Mouse (Mus musculus): ENCODE measurements around the gene Mansc4.

The Mansc4 gene

DNA sequence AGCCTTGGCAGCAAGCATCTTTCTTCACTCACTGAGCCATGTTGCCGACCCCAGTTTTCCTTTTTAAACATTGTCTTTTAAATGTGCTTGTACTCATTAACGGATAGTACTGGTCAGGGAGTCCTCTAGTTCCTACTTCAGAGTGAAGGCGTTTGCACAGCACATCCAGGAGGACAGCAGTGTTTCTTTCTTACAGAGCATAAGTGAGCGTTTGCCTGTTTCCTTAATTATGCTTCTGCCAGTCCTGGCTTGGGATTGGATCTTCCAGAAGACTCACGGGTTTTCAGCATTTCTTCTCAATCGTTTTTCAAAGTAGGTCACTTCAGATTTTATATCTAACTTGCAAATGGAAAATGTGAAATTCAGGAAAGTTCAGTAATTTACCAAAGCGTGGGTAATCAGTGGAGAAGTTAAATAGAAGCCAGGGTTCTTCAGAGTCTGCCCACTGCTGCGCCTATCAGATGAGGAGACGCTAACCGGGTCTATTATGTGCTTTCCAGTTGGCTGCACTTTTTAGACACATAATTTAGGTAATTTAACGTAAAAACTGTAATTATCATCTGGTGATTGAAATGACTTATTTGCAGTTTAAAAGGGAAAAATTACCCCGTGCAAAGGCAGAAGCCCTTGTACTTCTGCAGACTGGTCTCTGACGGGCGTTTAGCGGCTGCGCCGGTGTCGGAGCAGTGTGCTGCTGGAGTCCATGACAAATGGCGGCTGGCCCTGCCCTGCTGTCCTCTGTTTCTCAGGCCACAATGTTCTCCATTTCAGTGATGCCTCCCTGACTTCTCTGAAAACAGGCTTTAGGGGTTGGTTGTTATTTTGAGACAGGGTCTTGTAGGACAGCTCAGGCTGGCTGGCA is 32.8 kb downstream of the Mansc4 start:
- CTCF ChIA-PET, result interaction anchor here in 1 of 4 experiments (0.9 kb wide), 1 partner anchor 60 kb away, joined by 3 read pairs; no protein-coding TSS in a partner anchor
- POLR2A ChIA-PET, result interaction anchor here in 3 of 4 experiments (0.6 to 1.5 kb wide), 7 partner anchors 8 to 421 kb away, joined by 3 to 6 read pairs (median 5); no protein-coding TSS in a partner anchor

GRCm38 (mm10) chr6:147052440-147052839 is 34.4 kb downstream of the Mansc4 start:
- POLR2A ChIA-PET, result interaction anchor here in 2 of 4 experiments (0.7 to 1.9 kb wide), 6 partner anchors 7 to 1306 kb away, joined by 3 to 4 read pairs (median 3); partner anchors contain the start of gene Mrps35 (in 1 of the 2)

DNA sequence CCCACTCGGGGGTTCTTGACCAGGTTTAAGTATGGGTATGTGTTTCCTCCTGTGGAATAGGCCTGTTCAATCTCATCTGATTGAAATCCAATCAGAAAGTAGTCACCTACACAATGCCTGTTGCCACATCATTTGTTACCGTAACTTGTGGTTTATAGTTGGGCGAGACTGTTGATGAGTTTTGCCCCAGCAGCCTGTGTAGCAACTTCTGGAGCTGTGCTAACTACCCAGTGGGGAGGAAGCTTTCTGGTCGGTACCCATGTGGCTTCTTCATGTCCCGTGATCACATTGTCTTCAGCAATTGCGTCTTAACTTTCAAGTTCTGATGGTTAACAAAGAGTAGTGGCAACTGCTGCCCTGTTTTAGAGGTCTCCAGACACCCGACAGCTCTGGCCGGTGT is 35.2 kb downstream of the Mansc4 start:
- POLR2A ChIA-PET, result interaction anchor here in 2 of 4 experiments (0.9 to 1.9 kb wide), 4 partner anchors 8 to 11 kb away, joined by 3 to 4 read pairs (median 4); no protein-coding TSS in a partner anchor

More at GRCm38 (mm10) chr6:147052440-147052839, 34.4 kb downstream of the Mansc4 start:
- CTCF ChIA-PET, result no interaction called here

DNA sequence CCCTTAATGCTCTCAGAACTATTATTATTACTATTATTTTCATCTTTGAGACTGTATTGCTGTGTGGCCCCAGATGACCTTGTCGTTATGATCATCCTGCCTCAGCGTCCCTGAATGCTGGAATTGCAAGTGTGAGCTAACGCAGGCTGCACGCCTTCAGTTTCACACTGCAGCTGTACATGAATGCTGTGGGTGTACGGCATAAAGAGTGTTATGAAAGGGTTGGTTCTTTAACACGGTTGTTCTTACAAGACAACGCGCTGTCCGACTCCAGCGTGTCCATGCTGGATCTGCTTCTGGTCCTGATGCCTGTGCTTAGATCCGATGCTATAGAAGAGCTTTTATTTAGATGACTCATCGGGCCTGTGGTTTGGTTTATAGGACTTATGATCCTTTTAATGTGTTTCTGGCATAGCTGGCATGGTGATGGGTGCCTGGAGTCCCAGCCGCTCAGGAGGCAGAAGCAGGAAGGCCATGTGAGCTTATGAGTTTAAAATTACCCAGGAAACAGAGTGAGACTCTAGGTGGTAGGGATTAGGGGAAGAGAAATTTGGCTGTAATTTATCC is 37.5 kb downstream of the Mansc4 start:
- CTCF ChIA-PET, result no interaction called here

More for the DNA sequence above, 35.2 kb downstream of the Mansc4 start:
- CTCF ChIA-PET, result no interaction called here

DNA sequence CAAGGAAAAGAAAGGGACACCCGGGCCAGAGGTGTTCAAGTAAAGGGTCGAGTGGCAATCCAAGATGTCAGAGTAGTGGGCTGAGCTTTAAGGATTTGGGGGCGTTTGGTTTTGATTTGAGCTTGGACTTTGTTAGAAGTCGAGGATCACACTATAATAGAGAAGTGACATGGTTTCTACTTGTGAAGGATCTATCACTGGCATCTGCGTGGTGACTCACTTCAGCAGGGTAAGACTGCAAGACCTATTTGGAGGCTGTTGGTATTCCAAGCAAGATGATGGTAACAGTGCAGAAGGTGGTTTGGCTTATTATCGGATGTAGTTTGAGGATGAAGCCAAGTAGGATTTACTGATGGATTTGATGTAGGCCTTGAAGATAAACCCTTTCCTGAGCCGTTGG is 43.2 kb downstream of the Mansc4 start:
- ChIA-PET POLR2A (interaction anchor here in 2 of 4 experiments (1.0 to 1.6 kb wide), 5 partner anchors 12 to 42 kb away, joined by 3 to 6 read pairs (median 4); no protein-coding TSS in a partner anchor), CTCF (no interaction called here)

More for the DNA sequence above, 37.5 kb downstream of the Mansc4 start:
- POLR2A ChIA-PET, result interaction anchor here in 1 of 4 experiments (1.0 to 1.1 kb wide), 2 partner anchors 11 to 15 kb away, joined by 3 to 5 read pairs; no protein-coding TSS in a partner anchor

- POLR2A ChIA-PET, result interaction anchor here in 3 of 4 experiments (0.8 to 3.3 kb wide), 36 partner anchors 9 to 358 kb away, joined by 3 to 12 read pairs (median 4); partner anchors contain the start of genes Rep15 (in 2 of the 3), Klhl42 (in 1 of the 3) and Ppfibp1 (in 1 of the 3)
- CTCF ChIA-PET, result interaction anchor here in 1 of 4 experiments (0.9 kb wide), 1 partner anchor 74 kb away, joined by 3 read pairs; no protein-coding TSS in a partner anchor
Observed at GRCm38 (mm10) chr6:147042291-147043290, 44.2 kb downstream of the Mansc4 start, which contains the start of gene Mrps35. Gene Mrps35, plus strand, starts transcription at chr6:147042764.

GRCm38 (mm10) chr6:147032303-147032925 is 54.4 kb downstream of the Mansc4 start, which contains the start of gene Rep15:
Gene Rep15, plus strand, starts transcription at chr6:147032584.
- ChIA-PET POLR2A (interaction anchor here in 3 of 4 experiments (0.5 to 2.4 kb wide), 5 partner anchors 9 to 47 kb away, joined by 3 to 11 read pairs (median 4); partner anchors contain the start of gene Mrps35 (in 2 of the 3)), CTCF (interaction anchor here in 1 of 4 experiments (0.6 to 1.2 kb wide), 4 partner anchors 38 to 208 kb away, joined by 3 read pairs; no protein-coding TSS in a partner anchor)

- POLR2A ChIA-PET, result interaction anchor here in 2 of 4 experiments (0.6 to 2.4 kb wide), 3 partner anchors 11 to 18 kb away, joined by 4 to 11 read pairs (median 7); partner anchors contain the start of gene Mrps35 (in 1 of the 2)
Observed at GRCm38 (mm10) chr6:147030096-147030885, 56.5 kb downstream of the Mansc4 start.

GRCm38 (mm10) chr6:147029591-147029990 is 57.2 kb downstream of the Mansc4 start:
- CTCF ChIA-PET, result no interaction called here
- POLR2A ChIA-PET, result interaction anchor here in 1 of 4 experiments (0.7 to 0.9 kb wide), 2 partner anchors 17 to 196 kb away, joined by 3 read pairs; no protein-coding TSS in a partner anchor

More at GRCm38 (mm10) chr6:147030096-147030885, 56.5 kb downstream of the Mansc4 start:
- CTCF ChIA-PET, result no interaction called here

DNA sequence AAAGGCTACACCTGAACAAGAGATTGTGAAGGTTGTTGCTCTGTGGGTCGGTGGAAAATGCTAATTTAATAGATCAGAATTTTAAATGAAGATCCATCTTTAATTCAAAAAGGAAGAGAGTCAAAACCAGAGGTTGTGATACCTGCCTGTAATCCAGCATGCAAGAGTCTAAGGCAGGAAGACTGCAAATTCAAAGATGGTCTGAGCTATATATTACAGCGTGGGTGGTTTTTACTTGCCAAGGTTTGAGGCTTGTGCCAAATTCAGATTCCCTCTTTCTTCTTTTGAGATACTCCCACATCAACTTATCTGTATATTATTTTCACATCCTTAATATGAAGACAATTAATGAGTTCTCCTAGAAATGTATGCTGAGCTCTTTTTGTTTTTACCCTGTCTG is 58.4 kb downstream of the Mansc4 start:
- ChIA-PET POLR2A (no interaction called here), CTCF (no interaction called here)

Measured in embryonic stem cell, embryonic (primary cell).